Mouse (Mus musculus): Measurements from ENCODE around the gene Ccnd3.

GRCm38 (mm10) chr17:47559726-47560125 is 54.9 kb downstream of the Ccnd3 start:
- TF ChIP-seq CTCF (IDR thresholded peaks at IDR 0.05; ENCODE audit: low read depth) (no peak), EP300 (IDR thresholded peaks at IDR 0.05; ENCODE audit: low read depth) (no peak)
